Mouse (Mus musculus): ENCODE measurements around the gene Dbx1.

Dbx1 gene

GRCm38 (mm10) chr7:49637851-49638663 is 1.4 kb upstream of the Dbx1 start:
- TF ChIP-seq GATA4 (IDR thresholded peaks at IDR 0.05; ENCODE audit: insufficient replicate concordance, low read length), result no peak

- no peak for TF ChIP-seq GATA4 (IDR thresholded peaks at IDR 0.05; ENCODE audit: insufficient replicate concordance, low read length)
These were observed 632 bp upstream of the Dbx1 start for GRCm38 (mm10) chr7:49637281-49637680.

GRCm38 (mm10) chr7:49635971-49636370 is 678 bp downstream of the Dbx1 start:
- no peak for TF ChIP-seq GATA4 (IDR thresholded peaks at IDR 0.05; ENCODE audit: insufficient replicate concordance, low read length)

GRCm38 (mm10) chr7:49635074-49635621 is 1.5 kb downstream of the Dbx1 start:
- no peak for TF ChIP-seq GATA4 (IDR thresholded peaks at IDR 0.05; ENCODE audit: insufficient replicate concordance, low read length)

- TF ChIP-seq GATA4 (IDR thresholded peaks at IDR 0.05; ENCODE audit: insufficient replicate concordance, low read length), result no peak
These were observed 2.2 kb downstream of the Dbx1 start for GRCm38 (mm10) chr7:49634291-49635073.

GRCm38 (mm10) chr7:49633375-49633956 is 3.2 kb downstream of the Dbx1 start:
- TF ChIP-seq GATA4 (IDR thresholded peaks at IDR 0.05; ENCODE audit: insufficient replicate concordance, low read length), result no peak

- TF ChIP-seq GATA4 (IDR thresholded peaks at IDR 0.05; ENCODE audit: insufficient replicate concordance, low read length), result no peak
These were observed 4.3 kb downstream of the Dbx1 start for GRCm38 (mm10) chr7:49632391-49632790.

GRCm38 (mm10) chr7:49631885-49632284 is 4.8 kb downstream of the Dbx1 start:
- no peak for TF ChIP-seq GATA4 (IDR thresholded peaks at IDR 0.05; ENCODE audit: insufficient replicate concordance, low read length)

- TF ChIP-seq GATA4 (IDR thresholded peaks at IDR 0.05; ENCODE audit: insufficient replicate concordance, low read length), result no peak
These were observed 16.5 kb downstream of the Dbx1 start for GRCm38 (mm10) chr7:49620160-49620559.

GRCm38 (mm10) chr7:49617087-49617486 is 19.6 kb downstream of the Dbx1 start:
- TF ChIP-seq GATA4 (IDR thresholded peaks at IDR 0.05; ENCODE audit: insufficient replicate concordance, low read length), result no peak

GRCm38 (mm10) chr7:49616258-49616735 is 20.4 kb downstream of the Dbx1 start:
- TF ChIP-seq GATA4 (IDR thresholded peaks at IDR 0.05; ENCODE audit: insufficient replicate concordance, low read length), result no peak

- no peak for TF ChIP-seq GATA4 (IDR thresholded peaks at IDR 0.05; ENCODE audit: insufficient replicate concordance, low read length)
These were observed 31.5 kb downstream of the Dbx1 start for GRCm38 (mm10) chr7:49604965-49605795.

- no peak for TF ChIP-seq GATA4 (IDR thresholded peaks at IDR 0.05; ENCODE audit: insufficient replicate concordance, low read length)
These were observed 32.4 kb downstream of the Dbx1 start for GRCm38 (mm10) chr7:49604244-49604643.

- TF ChIP-seq GATA4 (IDR thresholded peaks at IDR 0.05; ENCODE audit: insufficient replicate concordance, low read length), result no peak
These were observed 35.3 kb downstream of the Dbx1 start for GRCm38 (mm10) chr7:49601191-49601975.
